34 mouse cellular contexts compared by ENCODE assay signal in the genomic region with DNA sequence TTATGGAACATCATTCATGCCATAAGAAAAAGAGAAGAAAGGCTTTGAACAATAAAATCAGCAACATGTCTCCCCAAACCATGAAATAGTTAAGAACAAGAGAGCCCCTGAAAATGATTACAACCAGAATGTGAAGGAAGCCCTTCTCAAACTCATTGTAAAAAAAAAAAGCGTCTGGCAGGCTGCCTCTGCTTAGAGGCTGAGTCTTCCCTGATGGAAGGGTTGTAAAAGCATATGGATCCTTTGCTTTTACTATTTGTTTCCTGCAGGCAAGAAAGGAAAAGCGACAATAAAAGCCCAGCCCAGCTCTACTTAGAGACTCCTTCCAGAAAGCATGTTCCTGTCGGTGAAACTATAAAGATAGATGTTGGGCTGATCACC.
A peak's percentile ranks its signal among the peaks of the same experiment; 100 is the strongest.
DNase-seq lines count a peak whose midpoint lies in the region; ATAC-seq and TF ChIP-seq lines count a peak whose summit lies in the region.
"Had no signal": no experiment of that assay in that cellular context is flagged by ENCODE, and none has a peak within 500 bp of the region (broad histone marks: within the 10 kb centered on the region; RNA-seq: fewer than 3 reads in every experiment).

No protein-coding gene starts in this region.

- TF ChIP-seq POLR2A in kidney, adult 2 months (IDR thresholded peaks at IDR 0.05; ENCODE audit: low read depth, low read length): no peak
- TF ChIP-seq POLR2A in limb, embryonic 14.5 days (IDR thresholded peaks at IDR 0.05; ENCODE audit: borderline replicate concordance, extremely low read depth, insufficient read depth, insufficient read length): no peak

- no peak overlapping the region for H3K4me2 ChIP-seq in kidney, embryonic 14.5 days (replicated peaks; ENCODE audit: low read depth, low read length)
- no peak overlapping the region for H3K4me2 ChIP-seq in intestine, embryonic 16.5 days (ENCODE audit: low read depth, low read length)
- H3K4me2 ChIP-seq in limb, embryonic 14.5 days (replicated peaks; ENCODE audit: low read depth, low read length, severe bottlenecking): no peak overlapping the region
- no peak overlapping the region for H3K4me2 ChIP-seq in heart, embryonic 11.5 days
- no peak overlapping the region for H3K4me2 ChIP-seq in forebrain, embryonic 14.5 days (ENCODE audit: low read length)
- H3K4me2 ChIP-seq: embryonic facial prominence, embryonic 13.5 days; forebrain, embryonic 12.5 days; hindbrain, embryonic 15.5 days; lung, embryonic 15.5 days; midbrain, embryonic 12.5 days; neural tube, embryonic 12.5 days had no signal

- H3K27me3 ChIP-seq in kidney, embryonic 14.5 days (ENCODE audit: control insufficient read depth, insufficient read depth, low read length): no peaks in the 10 kb centered on the region
- no peaks in the 10 kb centered on the region for H3K27me3 ChIP-seq in kidney, adult 2 months (replicated peaks; ENCODE audit: control insufficient read depth, insufficient read depth, low read length)
- no peaks in the 10 kb centered on the region for H3K27me3 ChIP-seq in intestine, embryonic 16.5 days (replicated peaks; ENCODE audit: control insufficient read depth, insufficient read depth, low read length)
- H3K27me3 ChIP-seq in limb, embryonic 14.5 days (ENCODE audit: control insufficient read depth, insufficient read depth, low read length): no peaks in the 10 kb centered on the region
- no peaks in the 10 kb centered on the region for H3K27me3 ChIP-seq in heart, embryonic 11.5 days (ENCODE audit: control insufficient read depth, insufficient read depth, low read length)
- no peaks in the 10 kb centered on the region for H3K27me3 ChIP-seq in forebrain, embryonic 14.5 days (replicated peaks; ENCODE audit: control insufficient read depth, insufficient read depth, low read length)
- H3K27me3 ChIP-seq: embryonic facial prominence, embryonic 13.5 days; forebrain, embryonic 12.5 days; hindbrain, embryonic 15.5 days; lung, embryonic 15.5 days; midbrain, embryonic 12.5 days; neural tube, embryonic 12.5 days had no signal

- no peak overlapping the region for H3K9ac ChIP-seq in kidney, embryonic 14.5 days (ENCODE audit: low read depth, low read length)
- no peak overlapping the region for H3K9ac ChIP-seq in intestine, embryonic 16.5 days (ENCODE audit: low read depth, low read length)
- no peak overlapping the region for H3K9ac ChIP-seq in limb, embryonic 14.5 days (ENCODE audit: low read depth, low read length, severe bottlenecking)
- no peak overlapping the region for H3K9ac ChIP-seq in heart, embryonic 11.5 days (ENCODE audit: low read depth, low read length)
- H3K9ac ChIP-seq in forebrain, embryonic 14.5 days (ENCODE audit: low read length): no peak overlapping the region
- H3K9ac ChIP-seq: embryonic facial prominence, embryonic 13.5 days; forebrain, embryonic 12.5 days; hindbrain, embryonic 15.5 days; liver, embryonic 14.5 days; lung, embryonic 15.5 days; midbrain, embryonic 12.5 days; neural tube, embryonic 12.5 days had no signal

- H3K4me3 ChIP-seq in kidney, embryonic 14.5 days (ENCODE audit: low read length): no peak overlapping the region
- H3K4me3 ChIP-seq in kidney, adult 2 months (ENCODE audit: insufficient read depth, low read depth, low read length): no peak overlapping the region
- H3K4me3 ChIP-seq in intestine, embryonic 16.5 days (ENCODE audit: low read length): no peak overlapping the region
- no peak overlapping the region for H3K4me3 ChIP-seq in limb, embryonic 14.5 days (replicated peaks; ENCODE audit: low read length)
- no peak overlapping the region for H3K4me3 ChIP-seq in heart, embryonic 11.5 days (ENCODE audit: low read depth, low read length)
- H3K4me3 ChIP-seq in forebrain, embryonic 14.5 days (ENCODE audit: low read depth, low read length): no peak overlapping the region
- H3K4me3 ChIP-seq: embryonic facial prominence, embryonic 13.5 days; erythroblast, embryonic 14.5 days; forebrain, embryonic 12.5 days; gastrocnemius, adult 2 months; heart, adult 2 months; hindbrain, embryonic 10.5 days; hindbrain, embryonic 15.5 days; lung, embryonic 15.5 days; midbrain, embryonic 12.5 days; myocyte; neural tube, embryonic 12.5 days had no signal

- TF ChIP-seq CTCF in kidney, adult 2 months (conservative IDR thresholded peaks at IDR 0.05; ENCODE audit: insufficient read depth, insufficient read length, low read depth, low read length): no peak

- WGBS in kidney, embryonic 14.5 days: 13% methylated on average over 3 of the region's 3 CpGs
- 42% methylated on average over 3 of the region's 3 CpGs for WGBS in kidney, adult 2 months
- 14% methylated on average over 3 of the region's 3 CpGs for WGBS in intestine, embryonic 16.5 days
- WGBS in limb, embryonic 14.5 days: 9% methylated on average over 3 of the region's 3 CpGs
- 59% methylated on average over 3 of the region's 3 CpGs for WGBS in heart, embryonic 11.5 days (ENCODE audit: insufficient replicate concordance)
- 69% methylated on average over 3 of the region's 3 CpGs for WGBS in forebrain, embryonic 14.5 days

- H3K4me1 ChIP-seq in kidney, embryonic 14.5 days (ENCODE audit: control insufficient read depth, insufficient read depth, low read length): peaks cover 12% of the 10 kb centered on the region
- no peaks in the 10 kb centered on the region for H3K4me1 ChIP-seq in kidney, adult 2 months (ENCODE audit: control insufficient read depth, insufficient read depth, low read length)
- peaks cover 10% of the 10 kb centered on the region; the same call in 1 of the 2 replicates for H3K4me1 ChIP-seq in intestine, embryonic 16.5 days (ENCODE audit: control insufficient read depth, insufficient read depth, low read length)
- peaks cover 21% of the 10 kb centered on the region; the same call in 1 of the 2 replicates for H3K4me1 ChIP-seq in limb, embryonic 14.5 days (ENCODE audit: control insufficient read depth, insufficient read depth, low read length)
- H3K4me1 ChIP-seq in heart, embryonic 11.5 days (ENCODE audit: control insufficient read depth, insufficient read depth, low read length): no peaks in the 10 kb centered on the region
- no peaks in the 10 kb centered on the region for H3K4me1 ChIP-seq in forebrain, embryonic 14.5 days (ENCODE audit: control insufficient read depth, insufficient read depth, low read length)
- H3K4me1 ChIP-seq: forebrain, embryonic 12.5 days; hindbrain, embryonic 10.5 days; hindbrain, embryonic 15.5 days; lung, embryonic 15.5 days; midbrain, embryonic 12.5 days; neural tube, embryonic 12.5 days had no signal

- no peaks in the 10 kb centered on the region for H3K36me3 ChIP-seq in kidney, embryonic 14.5 days (ENCODE audit: control insufficient read depth, insufficient read depth, low read length)
- H3K36me3 ChIP-seq in kidney, adult 2 months (ENCODE audit: control insufficient read depth, insufficient read depth, low read length): no peaks in the 10 kb centered on the region
- H3K36me3 ChIP-seq in intestine, embryonic 16.5 days (ENCODE audit: control insufficient read depth, insufficient read depth, low read length): no peaks in the 10 kb centered on the region
- H3K36me3 ChIP-seq in limb, embryonic 14.5 days (ENCODE audit: control insufficient read depth, insufficient read depth, low read length): no peaks in the 10 kb centered on the region
- H3K36me3 ChIP-seq in heart, embryonic 11.5 days (ENCODE audit: control insufficient read depth, insufficient read depth, low read length): no peaks in the 10 kb centered on the region
- no peaks in the 10 kb centered on the region for H3K36me3 ChIP-seq in forebrain, embryonic 14.5 days (ENCODE audit: control insufficient read depth, insufficient read depth, low read length)
- H3K36me3 ChIP-seq: embryonic facial prominence, embryonic 13.5 days; forebrain, embryonic 12.5 days; hindbrain, embryonic 15.5 days; lung, embryonic 15.5 days; midbrain, embryonic 12.5 days; neural tube, embryonic 12.5 days had no signal

- 0 out of 2 replicates have a peak, but pooled peaks cover 2% of the 10 kb centered on the region for H3K9me3 ChIP-seq in kidney, embryonic 14.5 days (ENCODE audit: control insufficient read depth, low read length)
- no peaks in the 10 kb centered on the region for H3K9me3 ChIP-seq in intestine, embryonic 16.5 days (ENCODE audit: control insufficient read depth, low read length)
- H3K9me3 ChIP-seq in limb, embryonic 14.5 days (ENCODE audit: control insufficient read depth, low read length): no peaks in the 10 kb centered on the region
- H3K9me3 ChIP-seq in heart, embryonic 11.5 days (replicated peaks; ENCODE audit: control insufficient read depth, low read length): no peaks in the 10 kb centered on the region
- no peaks in the 10 kb centered on the region for H3K9me3 ChIP-seq in forebrain, embryonic 14.5 days (replicated peaks; ENCODE audit: control insufficient read depth, low read length)
- H3K9me3 ChIP-seq: hindbrain, embryonic 15.5 days; lung, embryonic 15.5 days had no signal

- peak; percentile 43; the same call in 1 of the 2 replicates for ATAC-seq in kidney, embryonic 14.5 days (ENCODE audit: low FRiP score, low TSS enrichment)
- 0 out of 2 replicates have a peak, but pooled peaks have one; percentile 41 for ATAC-seq in intestine, embryonic 16.5 days
- peak; percentile 77 for ATAC-seq in limb, embryonic 14.5 days (ENCODE audit: low FRiP score, low read depth)
- ATAC-seq in heart, embryonic 11.5 days (replicated peaks; ENCODE audit: insufficient number of reproducible peaks, low FRiP score, low TSS enrichment): no peak
- ATAC-seq in forebrain, embryonic 14.5 days: no peak
- ATAC-seq: inflammation-experienced regulatory T-cells, adult 6 months had no signal

- peak overlapping the region; percentile 19; the same call in 1 of the 2 replicates for H3K27ac ChIP-seq in kidney, embryonic 14.5 days (ENCODE audit: low read depth, low read length)
- no peak overlapping the region for H3K27ac ChIP-seq in kidney, adult 2 months (ENCODE audit: insufficient read depth, low read depth, low read length)
- H3K27ac ChIP-seq in intestine, embryonic 16.5 days (ENCODE audit: low read length): no peak overlapping the region
- no peak overlapping the region for H3K27ac ChIP-seq in limb, embryonic 14.5 days (replicated peaks; ENCODE audit: low read depth, low read length)
- H3K27ac ChIP-seq in heart, embryonic 11.5 days (ENCODE audit: low read depth, low read length): no peak overlapping the region
- H3K27ac ChIP-seq in forebrain, embryonic 14.5 days (ENCODE audit: low read depth, low read length): no peak overlapping the region
- H3K27ac ChIP-seq: embryonic facial prominence, embryonic 13.5 days; forebrain, embryonic 12.5 days; gastrocnemius, adult 2 months; heart, adult 2 months; hindbrain, embryonic 10.5 days; hindbrain, embryonic 15.5 days; liver, embryonic 14.5 days; lung, embryonic 15.5 days; midbrain, embryonic 12.5 days; neural tube, embryonic 12.5 days; stomach, postnatal 0 days had no signal

- DNase-seq in kidney, adult 2 months: no peak
- DNase-seq in NIH3T3 (ENCODE audit: low read depth): peak; percentile 16
- peak; percentile 87 for DNase-seq in limb, embryonic 14.5 days (ENCODE audit: low spot score)
- no peak for DNase-seq in forebrain, embryonic 14.5 days (ENCODE audit: low spot score)
- DNase-seq: adrenal gland, postnatal 14 days; cerebellum, adult 11-12 months; cerebellum, adult 9-11 months; embryo, embryonic 11 days; gastrocnemius, adult 2 months; gastrocnemius, postnatal 36 days; heart, adult 2 months; heart, postnatal 14 days; kidney, postnatal 25 days; liver; lung, postnatal 36 days; right cerebral cortex, adult 18-20 months; right cerebral cortex, postnatal 4 days; thymus, adult 18-20 months; thymus, postnatal 36 days had no signal

Comparison
In these comparisons a context has a peak if more than half of its experiments do, and no peak if none do; other contexts are left out.
1. ATAC-seq: peak in kidney, embryonic 14.5 days (single experiment), intestine, embryonic 16.5 days (single experiment) and limb, embryonic 14.5 days (single experiment); none in heart, embryonic 11.5 days (single experiment) and forebrain, embryonic 14.5 days (single experiment).
2. DNase-seq: peak in NIH3T3 (single experiment) and limb, embryonic 14.5 days (single experiment); none in kidney, adult 2 months (single experiment) and forebrain, embryonic 14.5 days (single experiment).